Mouse (Mus musculus): ENCODE measurements around the gene Ccl7.

DNA sequence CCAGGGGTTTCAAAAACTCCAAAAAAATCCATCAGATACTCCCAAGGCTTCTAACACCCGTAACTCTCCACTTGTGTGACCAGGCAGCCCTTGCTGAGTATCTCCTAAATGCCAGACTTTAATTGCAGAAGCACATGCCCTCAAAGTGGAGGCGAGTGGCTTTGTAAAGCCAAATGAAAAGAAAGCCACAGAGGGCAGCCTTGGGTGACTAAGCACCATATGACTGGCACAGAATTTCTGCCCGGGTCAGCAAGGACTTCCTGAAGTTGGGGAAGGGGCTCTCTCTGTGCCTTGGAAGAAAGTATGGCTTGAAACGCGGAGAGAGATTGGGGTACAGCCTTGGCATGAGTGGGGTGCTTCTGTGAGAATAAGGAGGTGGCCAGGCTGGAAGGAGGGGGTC, 48.4 kb upstream of the Ccl7 start:
- TF ChIP-seq CTCF (IDR thresholded peaks at IDR 0.05; ENCODE audit: low read depth) (no peak), EP300 (IDR thresholded peaks at IDR 0.05; ENCODE audit: low read depth) (no peak)

Measured in liver, embryonic 14.5 days (tissue).